Mouse (Mus musculus): ENCODE results near the gene Fbxl22. TPM values are rescaled to one million over a fixed set of nuclear protein-coding genes. Genes with fewer than 3 reads are reported as not detected.

Gene Fbxl22
- 1.0 and 1.4 TPM in 2 replicates for polyA plus RNA-seq (2012)

GRCm38 (mm10) chr9:66514256-66514770 is at the start of gene Fbxl22:
Gene Fbxl22, minus strand, starts transcription at chr9:66514593.

Other genes with a start within 250 kb of the Fbxl22 start
- 5.2 and 6.2 TPM in 2 replicates for gene Herc1, start 164.1 kb downstream of the Fbxl22 start, polyA plus RNA-seq (2012)
- 22.5 and 23.3 TPM in 2 replicates for gene Usp3, start 78.5 kb upstream of the Fbxl22 start, polyA plus RNA-seq (2012)
- gene Car12, start 199.1 kb upstream of the Fbxl22 start, polyA plus RNA-seq (2012) = 2.9 and 3.9 TPM in 2 replicates

All from megakaryocyte-erythroid progenitor cell, adult 5 weeks (primary cell).